Mouse (Mus musculus): ENCODE results near the gene Pacsin2. TPM values are rescaled to one million over a fixed set of nuclear protein-coding genes. Genes with fewer than 3 reads are reported as not detected.
A peak's percentile ranks its signal among the peaks of the same experiment; 100 is the strongest.
"Not testable (repeated sequence)": the region's sequence is repeated elsewhere in the genome, so short reads cannot be mapped to it uniquely, and the experiment has no call there.

The Pacsin2 gene
- total RNA-seq (2014; fragmentation: Nextera tagmentation) (34.5 and 36.0 TPM in 2 replicates), total RNA-seq (2017) (41.6 and 45.2 TPM in 2 replicates), polyA plus RNA-seq (2012) (60.5 and 61.0 TPM in 2 replicates)

DNA sequence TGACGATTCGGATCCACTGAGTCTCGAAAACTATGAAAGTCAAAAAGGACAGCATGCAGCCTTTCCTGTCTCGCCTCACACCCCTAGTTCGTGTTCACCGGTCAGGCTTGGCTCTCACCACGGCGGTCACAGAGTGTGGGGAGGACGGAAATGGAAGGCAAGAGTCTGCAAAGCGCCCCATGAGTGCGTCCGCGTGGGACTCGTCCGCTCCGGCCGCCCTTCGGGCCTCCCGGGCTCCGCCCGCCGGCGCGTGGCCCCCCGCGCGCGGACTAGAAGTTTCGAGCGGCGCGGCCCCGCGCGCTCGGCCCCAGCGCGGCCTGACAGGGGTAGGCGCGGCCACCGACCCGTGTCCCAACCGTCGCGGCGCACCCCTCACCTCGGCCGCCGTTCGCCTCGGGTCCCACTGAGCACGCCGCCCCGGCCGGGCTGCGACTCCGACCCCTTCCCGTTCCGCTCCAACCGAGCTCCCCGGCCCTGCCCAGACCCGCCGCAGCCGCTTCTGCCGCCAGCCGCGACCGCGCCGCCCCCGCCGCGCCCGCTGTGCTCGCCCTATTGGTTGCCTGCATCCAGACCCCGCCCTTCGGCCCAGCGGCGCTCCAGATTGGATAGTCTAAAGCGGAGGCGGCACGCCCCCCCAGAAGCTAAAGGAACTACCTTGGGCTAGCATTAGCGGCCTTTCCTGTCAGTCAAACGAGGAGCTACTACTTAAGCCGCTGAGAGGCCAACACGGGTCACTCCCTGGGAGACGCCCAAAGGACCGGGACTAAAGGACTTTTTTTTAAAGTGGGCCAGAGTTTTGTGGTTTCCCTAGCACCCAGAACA lies at the start of gene Pacsin2:
Pacsin2 (minus strand) TSS at position 524 of the 822 bp plus-strand sequence.
- peak; percentile 98 for DNase-seq (ENCODE audit: low spot score)
- TF ChIP-seq POLR2AphosphoS5 (IDR thresholded peaks at IDR 0.05; ENCODE audit: insufficient replicate concordance, low read depth, low read length) = no peak
- TF ChIP-seq GATA2 (IDR thresholded peaks at IDR 0.05; ENCODE audit: borderline replicate concordance, low read depth, low read length) = no peak
- TF ChIP-seq GATA1 (IDR thresholded peaks at IDR 0.05; ENCODE audit: borderline replicate concordance, low read length) = no peak
- TF ChIP-seq CTCF (IDR thresholded peaks at IDR 0.05; ENCODE audit: low read depth, low read length) = no peak
- no peak for TF ChIP-seq TAL1 (conservative IDR thresholded peaks at IDR 0.05; ENCODE audit: low read depth, low read length)
- ATAC-seq (ENCODE audit: extremely low read depth, insufficient number of reproducible peaks, low FRiP score, poor library complexity, severe bottlenecking) = peak; percentile 97
- H3K9me3 ChIP-seq (replicated peaks) = no peaks in the 10 kb centered on the region
- H3K36me3 ChIP-seq (replicated peaks) = peaks cover 27% of the 10 kb centered on the region
- peaks cover 44% of the 10 kb centered on the region for H3K4me1 ChIP-seq (ENCODE audit: insufficient read depth, low read depth, low read length)
- peaks cover 3% of the 10 kb centered on the region for H3K27me3 ChIP-seq (ENCODE audit: insufficient read depth, low read length)
- H3K4me3 ChIP-seq (ENCODE audit: low read depth, low read length) = peak within 1 kb of the TSS; percentile 83

DNA sequence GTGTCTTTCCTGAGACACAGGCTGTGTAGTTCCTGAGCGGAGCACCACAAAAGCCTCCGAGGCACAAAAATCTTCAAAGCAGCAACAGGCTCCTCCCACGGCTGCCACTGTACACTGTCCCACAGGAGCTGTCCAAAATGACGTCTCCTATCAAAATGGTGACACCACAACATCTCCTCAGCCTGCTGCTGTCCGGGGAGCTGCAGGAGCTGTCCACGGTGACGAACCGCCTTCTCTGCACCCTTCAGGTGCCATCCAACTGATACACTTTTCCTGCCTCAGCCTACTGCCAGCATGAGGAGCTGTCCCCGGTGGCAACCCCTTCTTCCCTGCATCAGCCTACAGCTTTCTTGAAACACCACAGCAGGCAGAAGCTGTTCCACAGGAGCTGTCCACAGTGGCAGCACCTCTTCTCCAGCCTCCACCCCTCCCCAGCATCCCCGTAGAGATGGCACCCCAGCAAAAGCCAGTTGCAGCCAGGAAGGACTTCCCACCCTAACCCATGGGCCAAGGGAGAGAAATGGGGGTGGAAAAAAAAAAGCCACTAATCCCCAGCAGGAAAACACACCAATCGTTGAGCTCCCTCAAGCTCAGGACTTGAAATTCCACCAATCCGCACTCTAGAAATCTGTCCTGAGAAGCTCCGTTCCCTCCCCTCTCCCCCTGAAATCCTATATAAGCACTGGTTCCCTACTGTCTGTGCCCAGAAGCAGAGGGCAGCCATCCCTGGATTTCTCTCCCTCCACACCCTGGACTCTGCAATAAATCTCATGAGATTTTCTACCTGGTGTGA lies 48.3 kb upstream of the Pacsin2 start:
- Histone ChIP-seq H3K4me3 (ENCODE audit: low read depth, low read length) (no peak overlapping the region), H3K36me3 (replicated peaks) (no peaks in the 10 kb centered on the region), H3K4me1 (ENCODE audit: insufficient read depth, low read depth, low read length) (peaks cover 23% of the 10 kb centered on the region), H3K27me3 (ENCODE audit: insufficient read depth, low read length) (peaks cover 42% of the 10 kb centered on the region), H3K9me3 (replicated peaks) (no peaks in the 10 kb centered on the region)
- DNase-seq (ENCODE audit: low spot score) (no peak), ATAC-seq (ENCODE audit: extremely low read depth, insufficient number of reproducible peaks, low FRiP score, poor library complexity, severe bottlenecking) (no peak)
- TF ChIP-seq TAL1 (conservative IDR thresholded peaks at IDR 0.05; ENCODE audit: low read depth, low read length) = no peak
- no peak for TF ChIP-seq GATA1 (IDR thresholded peaks at IDR 0.05; ENCODE audit: borderline replicate concordance, low read length)

DNA sequence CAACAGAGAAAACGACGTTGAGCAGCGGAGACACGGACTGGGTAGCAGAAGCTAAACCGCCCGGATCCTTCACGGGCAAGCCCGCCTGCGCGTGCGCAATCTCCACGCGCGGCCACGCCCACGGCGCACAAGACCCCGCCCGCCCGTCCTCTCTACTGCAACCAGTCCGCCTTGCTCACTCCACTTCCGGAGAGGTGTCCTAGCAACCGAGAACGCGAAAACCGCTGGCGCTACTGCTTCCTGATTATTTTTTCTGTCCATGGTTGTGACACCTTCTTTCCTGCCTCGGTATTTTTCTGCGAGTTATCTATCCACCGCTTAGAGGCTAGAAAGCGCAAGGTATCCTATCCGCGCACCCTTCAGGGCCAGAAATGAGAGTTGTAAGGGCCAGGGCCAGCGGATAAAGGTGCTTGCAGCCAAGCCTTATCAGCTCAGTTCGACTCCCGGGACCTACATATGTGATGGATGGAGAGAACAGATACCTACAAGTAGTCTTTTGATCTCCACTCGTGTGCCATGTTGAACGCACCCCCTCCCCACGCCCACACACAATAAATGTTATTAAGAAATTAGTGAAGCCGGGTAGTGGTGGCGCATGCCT lies 46.5 kb upstream of the Pacsin2 start, which contains the start of gene Ttll1:
Ttll1 (minus strand) TSS at position 89 of the 601 bp plus-strand sequence.
- ATAC-seq (ENCODE audit: extremely low read depth, insufficient number of reproducible peaks, low FRiP score, poor library complexity, severe bottlenecking) = peak; percentile 91
- Histone ChIP-seq H3K27me3 (ENCODE audit: insufficient read depth, low read length) (peaks cover 27% of the 10 kb centered on the region), H3K4me1 (ENCODE audit: insufficient read depth, low read depth, low read length) (peaks cover 23% of the 10 kb centered on the region), H3K9me3 (replicated peaks) (no peaks in the 10 kb centered on the region), H3K4me3 (ENCODE audit: low read depth, low read length) (peak within 1 kb of the TSS; percentile 72), H3K36me3 (replicated peaks) (no peaks in the 10 kb centered on the region)
- TF ChIP-seq GATA1 (IDR thresholded peaks at IDR 0.05; ENCODE audit: borderline replicate concordance, low read length) (no peak), TAL1 (conservative IDR thresholded peaks at IDR 0.05; ENCODE audit: low read depth, low read length) (no peak), POLR2AphosphoS5 (IDR thresholded peaks at IDR 0.05; ENCODE audit: insufficient replicate concordance, low read depth, low read length) (no peak), GATA2 (IDR thresholded peaks at IDR 0.05; ENCODE audit: borderline replicate concordance, low read depth, low read length) (no peak), CTCF (IDR thresholded peaks at IDR 0.05; ENCODE audit: low read depth, low read length) (no peak)
- peak; percentile 97 for DNase-seq (ENCODE audit: low spot score)

DNA sequence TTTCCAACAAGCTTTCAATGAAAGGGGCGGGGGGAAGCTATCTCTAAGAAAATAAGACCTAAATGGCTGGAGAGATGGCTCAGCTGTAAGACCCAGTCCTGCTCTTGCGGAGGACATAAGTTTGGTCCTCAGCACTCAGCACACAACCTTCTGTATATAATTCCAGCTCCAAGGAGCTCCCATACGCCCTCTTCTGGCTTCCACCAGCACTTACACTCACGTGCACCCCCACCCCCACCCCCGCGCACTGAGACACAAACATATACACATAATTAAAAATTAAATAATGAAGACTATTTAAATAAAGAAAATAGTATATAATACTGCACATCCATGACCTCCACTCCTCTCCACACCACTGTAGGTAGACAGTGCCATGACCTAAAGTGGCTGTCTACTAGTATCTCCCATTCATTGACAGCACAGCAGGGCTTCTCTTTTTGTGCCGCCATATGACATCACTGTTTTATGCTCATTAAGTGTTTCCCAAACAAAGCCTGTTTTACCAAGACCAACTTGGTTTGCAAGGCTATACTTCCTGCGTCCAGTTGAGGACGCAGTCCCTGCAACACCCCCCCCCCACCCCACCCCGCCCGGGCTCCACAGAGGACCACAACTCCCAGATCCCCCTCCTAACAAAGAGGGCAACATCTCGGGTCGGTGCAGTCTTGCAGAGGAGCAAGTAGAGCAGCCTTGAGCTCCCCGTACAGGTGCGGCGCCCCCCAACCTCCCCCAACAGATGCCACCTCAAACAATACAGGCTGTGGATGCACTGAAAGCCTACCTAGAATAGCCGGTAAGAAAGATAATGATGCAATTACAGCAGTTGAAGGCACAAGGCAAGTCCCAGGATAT lies 45.8 kb upstream of the Pacsin2 start:
- peaks cover 20% of the 10 kb centered on the region for H3K27me3 ChIP-seq (ENCODE audit: insufficient read depth, low read length)
- no peak for TF ChIP-seq GATA2 (IDR thresholded peaks at IDR 0.05; ENCODE audit: borderline replicate concordance, low read depth, low read length)
- no peak for TF ChIP-seq CTCF (IDR thresholded peaks at IDR 0.05; ENCODE audit: low read depth, low read length)
- no peak for TF ChIP-seq TAL1 (conservative IDR thresholded peaks at IDR 0.05; ENCODE audit: low read depth, low read length)
- TF ChIP-seq GATA1 (IDR thresholded peaks at IDR 0.05; ENCODE audit: borderline replicate concordance, low read length) = no peak
- TF ChIP-seq POLR2AphosphoS5 (IDR thresholded peaks at IDR 0.05; ENCODE audit: insufficient replicate concordance, low read depth, low read length) = no peak
- H3K4me1 ChIP-seq (ENCODE audit: insufficient read depth, low read depth, low read length) = peaks cover 23% of the 10 kb centered on the region
- peak; percentile 25 for DNase-seq (ENCODE audit: low spot score)
- peak overlapping the region; percentile 72 for H3K4me3 ChIP-seq (ENCODE audit: low read depth, low read length)
- H3K36me3 ChIP-seq (replicated peaks) = peaks cover 4% of the 10 kb centered on the region
- no peak for ATAC-seq (ENCODE audit: extremely low read depth, insufficient number of reproducible peaks, low FRiP score, poor library complexity, severe bottlenecking)
- H3K9me3 ChIP-seq (replicated peaks) = no peaks in the 10 kb centered on the region

DNA sequence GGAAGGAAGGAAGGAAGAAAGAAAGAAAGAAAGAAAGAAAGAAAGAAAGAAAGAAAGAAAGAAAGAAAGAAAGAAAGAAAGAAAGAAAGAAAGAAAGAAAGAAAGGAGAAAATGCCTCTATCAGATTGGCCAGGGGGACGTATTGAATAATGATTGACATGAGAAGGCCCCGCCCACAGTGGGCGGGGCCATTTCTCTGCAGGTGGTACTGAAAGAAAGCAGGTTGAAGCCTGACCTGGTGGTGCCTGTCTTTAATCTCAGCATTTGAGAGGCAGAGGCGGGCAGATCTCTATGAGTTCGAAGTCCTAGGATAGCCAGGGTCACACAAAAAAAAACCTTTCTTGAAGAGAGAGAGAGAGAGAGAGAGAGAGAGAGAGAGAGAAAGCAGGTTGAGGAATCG lies 37.1 kb upstream of the Pacsin2 start:
- not testable (repeated sequence) for H3K4me3 ChIP-seq (ENCODE audit: low read depth, low read length); H3K4me1 ChIP-seq (ENCODE audit: insufficient read depth, low read depth, low read length); DNase-seq (ENCODE audit: low spot score); H3K9me3 ChIP-seq (replicated peaks); ATAC-seq (ENCODE audit: extremely low read depth, insufficient number of reproducible peaks, low FRiP score, poor library complexity, severe bottlenecking); H3K27me3 ChIP-seq (ENCODE audit: insufficient read depth, low read length)
- peaks cover 51% of the 10 kb centered on the region for H3K36me3 ChIP-seq (replicated peaks)

Data from G1E (cell line).